9 mouse cellular contexts compared by ENCODE assay signal in genomic region chr16:29977711-29978110, GRCm38 (mm10).
DNase-seq lines count a peak whose midpoint lies in the region.
"Had no signal": no experiment of that assay in that cellular context is flagged by ENCODE, and none has a peak within 500 bp of the region (broad histone marks: within the 10 kb centered on the region; RNA-seq: fewer than 3 reads in every experiment).

No protein-coding gene starts in this region.

- DNase-seq in heart, adult 18-20 months, result peak; percentile 21 to 34
- no peak for DNase-seq in heart, postnatal 36 days
- DNase-seq in 3T3-L1 (ENCODE audit: low read depth, low spot score) (peak; percentile 23), adipocyte (ENCODE audit: low spot score) (no peak)
- DNase-seq in fibroblast of lung, adult 2 months (ENCODE audit: low read depth), result peak; percentile 46
- DNase-seq in lung, postnatal 4 days, result peak; percentile 59 to 73
- no peak for DNase-seq in gastrocnemius, postnatal 36 days
- DNase-seq in retina, postnatal 1 day, result no peak
- DNase-seq: kidney, adult 18-20 months had no signal

- intact Hi-C loops in heart, postnatal 36 days (cut with DNase I), result no loop called here
- intact Hi-C loops in gastrocnemius, postnatal 36 days (cut with DNase I), result no loop called here

Comparison
In these comparisons a context has a peak if more than half of its experiments do, and no peak if none do; other contexts are left out.
1. DNase-seq: peak in heart, adult 18-20 months (2 of 2), 3T3-L1 (single experiment), fibroblast of lung, adult 2 months (single experiment) and lung, postnatal 4 days (2 of 2); none in heart, postnatal 36 days (0 of 2), gastrocnemius, postnatal 36 days (0 of 2), adipocyte (single experiment) and retina, postnatal 1 day (single experiment).